Mouse (Mus musculus) kidney, embryonic 14.5 days (tissue): Measurements from ENCODE around the gene Sept9. TPM values are rescaled to one million over a fixed set of nuclear protein-coding genes. Genes with fewer than 3 reads are reported as not detected.

Source experiments
- polyA plus RNA-seq: library from polyadenylated mRNA; unstranded; fragments of >200 nt; fragmentation: Nextera tagmentation; extraction: Ambion mirVana; gene quantifications from 2 replicates; pipeline ENCODE4 v1.2.1, GENCODE M21; 2014

Sept9 gene
- polyA plus RNA-seq, 1 experiment from 2014 or later: 104 TPM

Other genes with a start within 250 kb of the Sept9 start
- 30.2 and 36.5 TPM in 2 replicates for gene Sec14l1, start 84.5 kb upstream of the Sept9 start, polyA plus RNA-seq